Mouse (Mus musculus) megakaryocyte, embryonic 14.5 days (primary cell): ENCODE data around the gene Irf1.

Experiments used
- FLI1 ChIP-seq: IDR thresholded peaks from 2 replicates; pipeline ENCODE4 v1.6.1; 2012; ENCODE audit warnings: low read length, inconsistent platforms, mixed read lengths
- GATA1 ChIP-seq: IDR thresholded peaks from 3 replicates; pipeline ENCODE4 v1.6.1; 2012; ENCODE audit warnings: mixed read lengths, low read length, inconsistent platforms, borderline replicate concordance

- TF ChIP-seq GATA1 (no peak), FLI1 (no peak)
These were observed 37.6 kb upstream of the Irf1 start for GRCm38 (mm10) chr11:53732244-53732643.
